Mouse (Mus musculus) liver, embryonic 15.5 days (tissue): ENCODE measurements around the gene Parp8. TPM values are rescaled to one million over a fixed set of nuclear protein-coding genes. Genes with fewer than 3 reads are reported as not detected.

Experiments used
- ATAC-seq: fragments of 200-750 bp; cut with Nextera tagmentation; 2 replicates; pipeline ENCODE4 v1.8.0; 2017; ENCODE audit warnings: moderate number of reproducible peaks, mild to moderate bottlenecking, moderate library complexity; ENCODE audit not compliant: insufficient read depth
- H3K27ac ChIP-seq: fragments of 300-500 bp; sonication (generic); replicated peaks from 2 replicates; pipeline ENCODE4 v1.5.1; 2015; ENCODE audit warnings: mild to moderate bottlenecking, inconsistent platforms
- H3K27me3 ChIP-seq: fragments of 300-500 bp; sonication (generic); 2 replicates; pipeline ENCODE4 v1.6.1; 2015; ENCODE audit warnings: mild to moderate bottlenecking, inconsistent platforms
- H3K36me3 ChIP-seq: fragments of 300-500 bp; sonication (generic); replicated peaks from 2 replicates; pipeline ENCODE4 v1.6.1; 2015; ENCODE audit warnings: moderate library complexity, mild to moderate bottlenecking, inconsistent platforms
- H3K4me1 ChIP-seq: fragments of 300-500 bp; sonication (generic); replicated peaks from 2 replicates; pipeline ENCODE4 v1.6.1; 2015; ENCODE audit warnings: inconsistent platforms
- H3K4me2 ChIP-seq: fragments of 300-500 bp; sonication (generic); 2 replicates; pipeline ENCODE4 v1.6.1; 2015; ENCODE audit warnings: moderate library complexity, mild to moderate bottlenecking, inconsistent platforms
- H3K4me3 ChIP-seq: fragments of 300-500 bp; sonication (generic); replicated peaks from 2 replicates; pipeline ENCODE4 v1.5.1; 2015; ENCODE audit warnings: mild to moderate bottlenecking, inconsistent platforms
- H3K9ac ChIP-seq: fragments of 300-500 bp; sonication (generic); 2 replicates; pipeline ENCODE4 v1.6.1; 2015; ENCODE audit warnings: moderate library complexity, mild to moderate bottlenecking, inconsistent platforms
- H3K9me3 ChIP-seq: fragments of 300-500 bp; sonication (generic); replicated peaks from 2 replicates; pipeline ENCODE4 v1.6.1; 2016; ENCODE audit warnings: inconsistent platforms
- WGBS: fragments of 180-500 bp; shearing (Covaris S2); methylation state at CpG from one replicate; pipeline ENCODE4 v1.1.7; 2015; ENCODE audit warnings: mixed read lengths; ENCODE audit not compliant: insufficient replicate concordance; 5-methylcytosine and 5-hydroxymethylcytosine counted together
- polyA plus RNA-seq: library from polyadenylated mRNA; unstranded; fragments of >200 nt; fragmentation: Nextera tagmentation; extraction: Ambion mirVana; gene quantifications from 2 replicates; pipeline ENCODE4 v1.2.1, GENCODE M21; 2015

Gene Parp8
- polyA plus RNA-seq, 1 experiment from 2014 or later = 2.4 TPM

DNA sequence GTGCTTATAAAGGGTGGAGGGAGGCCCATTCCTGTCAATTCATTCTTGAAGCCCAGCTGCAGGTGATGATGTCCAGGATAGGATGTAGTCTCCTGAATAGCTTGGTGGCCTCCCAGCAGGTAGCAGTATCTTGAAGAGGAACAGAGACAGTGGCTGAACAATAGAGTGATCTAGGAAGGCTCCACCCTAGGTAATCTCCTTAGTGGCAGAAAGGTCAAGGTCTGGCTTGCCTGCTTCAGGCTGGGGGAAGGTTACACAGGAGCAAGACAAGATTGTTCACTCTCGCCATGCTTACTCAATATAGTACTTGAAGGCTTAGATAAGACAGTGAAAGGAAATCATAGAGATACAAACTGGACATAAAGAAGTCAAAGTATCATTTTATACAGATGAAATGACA, 213.9 kb downstream of the Parp8 start:
- ATAC-seq = no peak
- Histone ChIP-seq H3K36me3 (no peaks in the 10 kb centered on the region), H3K9me3 (no peaks in the 10 kb centered on the region), H3K27me3 (no peaks in the 10 kb centered on the region), H3K4me3 (no peak overlapping the region), H3K4me2 (no peak overlapping the region), H3K4me1 (no peaks in the 10 kb centered on the region), H3K9ac (no peak overlapping the region), H3K27ac (no peak overlapping the region)
- 35% methylated on average over 1 of the region's 1 CpGs for WGBS

Other genes starting within 250 kb of the Parp8 start
- gene Emb, start 183.0 kb upstream of the Parp8 start, polyA plus RNA-seq = 15.4 and 20.4 TPM in 2 replicates
- gene Gm17509, start 195.5 kb upstream of the Parp8 start, polyA plus RNA-seq = 0.03 TPM in 1 of 2 replicates, not detected in the other